Mouse (Mus musculus): ENCODE measurements around the gene Slc2a12. TPM values are rescaled to one million over a fixed set of nuclear protein-coding genes. Genes with fewer than 3 reads are reported as not detected.

Slc2a12 gene
- total RNA-seq, 2 experiments from 2014 or later, result 3.3 to 6.0 TPM

- no peak for DNase-seq (ENCODE audit: low spot score in 2 of 2)
These were observed 15.6 kb downstream of the Slc2a12 start for GRCm38 (mm10) chr10:22660286-22661000.

- no peak for DNase-seq (ENCODE audit: low spot score in 2 of 2)
These were observed 23.7 kb downstream of the Slc2a12 start for GRCm38 (mm10) chr10:22668509-22668908.

- no peak for DNase-seq (ENCODE audit: low spot score in 2 of 2)
These were observed 29.4 kb downstream of the Slc2a12 start for GRCm38 (mm10) chr10:22674176-22674575.

- DNase-seq (ENCODE audit: low spot score in 2 of 2), result no peak
These were observed 31.2 kb downstream of the Slc2a12 start for GRCm38 (mm10) chr10:22675848-22676630.

- no peak for DNase-seq (ENCODE audit: low spot score in 2 of 2)
These were observed 51.4 kb downstream of the Slc2a12 start for GRCm38 (mm10) chr10:22696236-22696635.

GRCm38 (mm10) chr10:22696864-22697263, 52.1 kb downstream of the Slc2a12 start:
- DNase-seq (ENCODE audit: low spot score in 2 of 2), result no peak

GRCm38 (mm10) chr10:22698158-22698953, 53.5 kb downstream of the Slc2a12 start:
- no peak for DNase-seq (ENCODE audit: low spot score in 2 of 2)

GRCm38 (mm10) chr10:22699487-22700335, 54.9 kb downstream of the Slc2a12 start:
- no peak for DNase-seq (ENCODE audit: low spot score in 2 of 2)

- no peak for DNase-seq (ENCODE audit: low spot score in 2 of 2)
These were observed 56.0 kb downstream of the Slc2a12 start for GRCm38 (mm10) chr10:22700773-22701172.

- peak; percentile 35 to 71 for DNase-seq (ENCODE audit: low spot score in 2 of 2)
These were observed 56.9 kb downstream of the Slc2a12 start for GRCm38 (mm10) chr10:22701485-22702315.

- DNase-seq (ENCODE audit: low spot score in 2 of 2), result no peak
These were observed 59.0 kb downstream of the Slc2a12 start for GRCm38 (mm10) chr10:22703844-22704243.

GRCm38 (mm10) chr10:22708190-22708843, 63.5 kb downstream of the Slc2a12 start:
- no peak for DNase-seq (ENCODE audit: low spot score in 2 of 2)

GRCm38 (mm10) chr10:22710173-22710777, 65.5 kb downstream of the Slc2a12 start:
- no peak for DNase-seq (ENCODE audit: low spot score in 2 of 2)

GRCm38 (mm10) chr10:22712955-22713354, 68.1 kb downstream of the Slc2a12 start:
- no peak for DNase-seq (ENCODE audit: low spot score in 2 of 2)

GRCm38 (mm10) chr10:22714520-22714919, 69.7 kb downstream of the Slc2a12 start:
- DNase-seq (ENCODE audit: low spot score in 2 of 2), result peak in 1 of 2 experiments; percentile 72

GRCm38 (mm10) chr10:22718475-22718874, 73.7 kb downstream of the Slc2a12 start:
- DNase-seq (ENCODE audit: low spot score in 2 of 2), result no peak

- no peak for DNase-seq (ENCODE audit: low spot score in 2 of 2)
These were observed 76.1 kb downstream of the Slc2a12 start for GRCm38 (mm10) chr10:22720781-22721529.

- no peak for DNase-seq (ENCODE audit: low spot score in 2 of 2)
These were observed 80.4 kb downstream of the Slc2a12 start for GRCm38 (mm10) chr10:22725166-22725565.

Measured in layer of hippocampus, adult 18-20 months (tissue).